In the genomic region with DNA sequence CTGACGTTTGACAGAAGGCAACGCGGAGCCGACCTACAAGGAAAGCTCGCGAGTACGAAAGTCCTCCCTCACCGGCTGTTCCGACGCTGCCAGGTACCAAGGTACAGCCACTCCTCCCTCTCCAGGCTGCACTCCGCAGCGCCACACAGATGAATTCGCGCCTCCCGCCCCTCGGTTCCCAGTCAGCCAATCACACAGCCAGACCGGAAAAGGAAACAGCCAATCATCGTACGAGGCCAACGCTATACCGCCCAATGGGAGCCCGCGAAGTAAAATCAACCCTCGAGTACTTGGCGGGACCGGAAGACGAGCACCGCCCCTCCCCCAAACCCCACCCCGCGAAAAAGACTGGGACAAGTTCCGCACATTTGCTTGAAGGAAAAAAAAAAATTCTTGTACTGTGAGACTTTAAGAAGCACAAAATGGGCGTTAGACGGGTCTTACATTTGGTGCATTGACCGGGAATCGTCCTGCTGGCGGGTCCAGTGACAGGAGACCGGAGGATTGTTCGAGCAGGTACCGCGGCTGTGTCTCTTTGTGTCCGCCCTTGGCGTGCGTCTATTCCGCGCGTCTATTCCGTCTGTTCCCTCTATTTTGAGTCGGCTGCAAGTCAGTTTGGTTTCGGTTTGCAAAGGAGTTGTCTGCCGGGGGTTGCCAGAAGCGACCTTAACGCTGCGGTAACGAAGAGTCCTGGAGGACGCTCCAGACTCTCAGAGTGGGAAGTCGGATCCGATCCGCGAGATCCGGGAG, we compare ENCODE assay signal across 8 mouse cellular contexts. TPM values are rescaled to one million over a fixed set of nuclear protein-coding genes. Genes with fewer than 3 reads are reported as not detected.
DNase-seq lines count a peak whose midpoint lies in the region; ATAC-seq and TF ChIP-seq lines count a peak whose summit lies in the region.

Gene Brip1, minus strand, starts transcription at position 157 of the 750 bp plus-strand sequence.

- H3K4me3 ChIP-seq in gastrocnemius, adult 2 months: peak within 1 kb of the TSS; percentile 89
- H3K4me3 ChIP-seq in hindbrain, postnatal 0 days (ENCODE audit: low read length): peak within 1 kb of the TSS; percentile 82
- H3K4me3 ChIP-seq in left cerebral cortex, adult 2 months: peak within 1 kb of the TSS; percentile 89

- peak within 1 kb of the TSS; percentile 77 for H3K4me2 ChIP-seq in hindbrain, postnatal 0 days (ENCODE audit: low read depth, low read length)

- H3K36me3 ChIP-seq in hindbrain, postnatal 0 days (ENCODE audit: insufficient read depth, low read length): peaks cover under 1% of the 10 kb centered on the region; the same call in 1 of the 2 replicates

- H3K4me1 ChIP-seq in hindbrain, postnatal 0 days (ENCODE audit: insufficient read depth, low read length): no peaks in the 10 kb centered on the region; the same call in 1 of the 2 replicates

- peak; percentile 98 for DNase-seq in ZHBTc4 (ENCODE audit: low read depth, low spot score)
- DNase-seq in gastrocnemius, adult 2 months: peak; percentile 92
- peak; percentile 98 for DNase-seq in hindbrain, postnatal 0 days (ENCODE audit: low spot score)
- peak; percentile 88 to 89 for DNase-seq in left cerebral cortex, adult 2 months (ENCODE audit: extremely low spot score in 1 of 2, low spot score in 2 of 2)
- DNase-seq in right cerebral cortex, adult 2 months (ENCODE audit: low spot score in 2 of 2): peak; percentile 90 to 93
- peak; percentile 91 for DNase-seq in urinary bladder, postnatal 14 days (ENCODE audit: low spot score)

- H3K9me3 ChIP-seq in hindbrain, postnatal 0 days (ENCODE audit: low read length): no peaks in the 10 kb centered on the region

- intact Hi-C loops in gastrocnemius, adult 2 months (cut with DNase I): no loop called here
- intact Hi-C loops in left cerebral cortex, adult 2 months (cut with DNase I): no loop called here

- peak; percentile 6; the same call in 1 of the 2 replicates for TF ChIP-seq CTCF in gastrocnemius, adult 2 months (IDR thresholded peaks at IDR 0.05)
- TF ChIP-seq CTCF in hindbrain, postnatal 0 days (IDR thresholded peaks at IDR 0.05; ENCODE audit: low read depth): peak; percentile 59
- TF ChIP-seq CTCF in left cerebral cortex, adult 2 months (IDR thresholded peaks at IDR 0.05): peak; percentile 8; the same call in 1 of the 2 replicates

- H3K27ac ChIP-seq in gastrocnemius, adult 2 months: peak within 1 kb of the TSS; percentile 87
- peak within 1 kb of the TSS; percentile 65 for H3K27ac ChIP-seq in hindbrain, postnatal 0 days
- H3K27ac ChIP-seq in left cerebral cortex, adult 2 months: peak within 1 kb of the TSS; percentile 47

- no peaks in the 10 kb centered on the region for H3K27me3 ChIP-seq in hindbrain, postnatal 0 days (ENCODE audit: insufficient read depth, low read length)

- under 1% methylated on average over 60 of the region's 60 CpGs for WGBS in hindbrain, postnatal 0 days

- peak within 1 kb of the TSS; percentile 59 for H3K9ac ChIP-seq in hindbrain, postnatal 0 days (replicated peaks; ENCODE audit: low read length)

- peak; percentile 98 for ATAC-seq in common myeloid progenitor, adult 5-6 weeks (replicated peaks; ENCODE audit: low read depth, poor library complexity, severe bottlenecking)
- peak; percentile 99 for ATAC-seq in hindbrain, postnatal 0 days
- ATAC-seq in megakaryocyte, adult 5-6 weeks (ENCODE audit: poor library complexity, severe bottlenecking): peak; percentile 99

RNA-seq across cellular contexts. Expression of gene Brip1, which starts in this region (rescaled TPM):
- total RNA-seq in common myeloid progenitor, adult 5-6 weeks (2017): 30.9 and 31.6 TPM in 2 replicates
- total RNA-seq in gastrocnemius, adult 2 months (2021): under 1 TPM in 1 of 2 experiments, not detected in 1; 0.03 TPM
- total RNA-seq in hindbrain, postnatal 0 days (2014; rRNA removed): 0.97 and 1.0 TPM in 2 replicates
- polyA plus RNA-seq in hindbrain, postnatal 0 days (2015; fragmentation: Nextera tagmentation; extraction: Ambion mirVana): 2.5 and 2.9 TPM in 2 replicates
- total RNA-seq in left cerebral cortex, adult 2 months (2021): under 1 TPM; 0.12 to 0.20 TPM
- total RNA-seq in megakaryocyte, adult 5-6 weeks (2015): 20.7 and 21.3 TPM in 2 replicates
- 23.5 and 29.6 TPM in 2 replicates for total RNA-seq in megakaryocyte, adult 5-6 weeks (2017)

Comparison
In these comparisons a context has a peak if more than half of its experiments do, and no peak if none do; other contexts are left out.
1. Peak in every context shown above with its lines: DNase-seq, ATAC-seq, H3K4me3 ChIP-seq and H3K27ac ChIP-seq.
2. RNA of gene Brip1 (total RNA-seq): 30.9 to 31.6 TPM in common myeloid progenitor, adult 5-6 weeks and 20.7 to 29.6 TPM in megakaryocyte, adult 5-6 weeks; 0.97 to 1.0 TPM in hindbrain, postnatal 0 days, 0.12 to 0.20 TPM in left cerebral cortex, adult 2 months and 0.03 TPM in gastrocnemius, adult 2 months; every median in the first group is over 10 times any median in the second.
3. Peak in DNase-seq, H3K4me3 ChIP-seq and H3K27ac ChIP-seq in gastrocnemius, adult 2 months; RNA of the gene not detected or under 1 TPM.
4. Peak in DNase-seq, H3K4me3 ChIP-seq and H3K27ac ChIP-seq in left cerebral cortex, adult 2 months; RNA of the gene not detected or under 1 TPM.
5. CTCF ChIP-seq: peak in every context shown above with its lines; median percentile 59 in hindbrain, postnatal 0 days; 8 in left cerebral cortex, adult 2 months; 6 in gastrocnemius, adult 2 months.